Comparison of ENCODE assay signal across 9 mouse cellular contexts in genomic region chr1:183272867-183273818, GRCm38 (mm10). TPM values are rescaled to one million over a fixed set of nuclear protein-coding genes. Genes with fewer than 3 reads are reported as not detected.
DNase-seq lines count a peak whose midpoint lies in the region; ATAC-seq and TF ChIP-seq lines count a peak whose summit lies in the region.
"Had no signal": no experiment of that assay in that cellular context is flagged by ENCODE, and none has a peak within 500 bp of the region (broad histone marks: within the 10 kb centered on the region; RNA-seq: fewer than 3 reads in every experiment).

No protein-coding gene starts in this region.

- H3K4me1 ChIP-seq in midbrain, embryonic 14.5 days (ENCODE audit: control insufficient read depth, insufficient read depth, low read length): no peaks in the 10 kb centered on the region
- H3K4me1 ChIP-seq: hindbrain, embryonic 15.5 days had no signal

- no peak overlapping the region for H3K4me2 ChIP-seq in midbrain, embryonic 14.5 days (ENCODE audit: low read length)
- H3K4me2 ChIP-seq: hindbrain, embryonic 15.5 days had no signal

- H3K9ac ChIP-seq in midbrain, embryonic 14.5 days (replicated peaks; ENCODE audit: low read length): no peak overlapping the region
- H3K9ac ChIP-seq: hindbrain, embryonic 15.5 days had no signal

- peaks cover 7% of the 10 kb centered on the region; the same call in 1 of the 2 replicates for H3K36me3 ChIP-seq in midbrain, embryonic 14.5 days (ENCODE audit: control insufficient read depth, insufficient read depth, low read length)

- H3K27me3 ChIP-seq in midbrain, embryonic 14.5 days (ENCODE audit: control insufficient read depth, insufficient read depth, low read length): no peaks in the 10 kb centered on the region
- H3K27me3 ChIP-seq: hindbrain, embryonic 15.5 days had no signal

- WGBS in midbrain, embryonic 14.5 days: 63% methylated on average over 10 of the region's 10 CpGs

- no peak overlapping the region for H3K27ac ChIP-seq in left cerebral cortex, adult 2 months
- no peak overlapping the region for H3K27ac ChIP-seq in midbrain, embryonic 14.5 days (replicated peaks; ENCODE audit: low read depth, low read length)
- H3K27ac ChIP-seq: hindbrain, embryonic 15.5 days had no signal

- DNase-seq in adrenal gland, postnatal 10 days: peak; percentile 10
- DNase-seq in adrenal gland, postnatal 4 days (ENCODE audit: low spot score in 2 of 2): no peak
- DNase-seq in left cerebral cortex, adult 2 months (ENCODE audit: extremely low spot score in 1 of 2, low spot score in 2 of 2): no peak
- no peak for DNase-seq in left cerebral cortex, postnatal 4 days
- DNase-seq in embryo, embryonic 10 days (ENCODE audit: low spot score): peak; percentile 73
- peak; percentile 80 for DNase-seq in midbrain, embryonic 14.5 days
- DNase-seq in gastrocnemius, adult 8-10 months (ENCODE audit: low spot score in 2 of 2): no peak
- no peak for DNase-seq in cerebellum, adult 9-10 months

- intact Hi-C loops in left cerebral cortex, adult 2 months (cut with DNase I): loop anchor here (10.0 kb wide), 1 partner anchor 718 kb away; no protein-coding TSS in a partner anchor
- intact Hi-C loops in left cerebral cortex, postnatal 4 days (cut with DNase I): no loop called here

- no peak for ATAC-seq in midbrain, embryonic 14.5 days (ENCODE audit: low FRiP score, low TSS enrichment)

- peak; percentile 58 for TF ChIP-seq CTCF in left cerebral cortex, adult 2 months (IDR thresholded peaks at IDR 0.05)

- no peak overlapping the region for H3K4me3 ChIP-seq in left cerebral cortex, adult 2 months
- H3K4me3 ChIP-seq in midbrain, embryonic 14.5 days (replicated peaks; ENCODE audit: low read depth, low read length): no peak overlapping the region
- H3K4me3 ChIP-seq: hindbrain, embryonic 15.5 days had no signal

- H3K9me3 ChIP-seq in midbrain, embryonic 14.5 days (ENCODE audit: control insufficient read depth, low read length): no peaks in the 10 kb centered on the region
- H3K9me3 ChIP-seq: hindbrain, embryonic 15.5 days had no signal

RNA-seq across cellular contexts. Expression of gene Aida, which starts 23.2 kb away (rescaled TPM):
- 10 to 100 TPM; 41.3 to 51.6 TPM for total RNA-seq in adrenal gland, postnatal 10 days (2021)
- total RNA-seq in adrenal gland, postnatal 4 days (2021): 10 to 100 TPM; 56.9 to 57.2 TPM
- total RNA-seq in left cerebral cortex, adult 2 months (2021): 10 to 100 TPM; 51.6 to 56.5 TPM
- total RNA-seq in left cerebral cortex, postnatal 4 days (2021): 10 to 100 TPM; 69.5 to 90.3 TPM
- polyA plus RNA-seq in midbrain, embryonic 14.5 days (2014; fragmentation: Nextera tagmentation; extraction: Ambion mirVana): 35.1 and 52.4 TPM in 2 replicates
- total RNA-seq in gastrocnemius, adult 8-10 months (2022): 10 to 100 TPM; 16.6 to 21.7 (median 19.6) TPM

RNA-seq across cellular contexts. Expression of gene Brox, which starts 23.9 kb away (rescaled TPM):
- 10 to 100 TPM; 45.0 to 46.0 TPM for total RNA-seq in adrenal gland, postnatal 10 days (2021)
- total RNA-seq in adrenal gland, postnatal 4 days (2021): 10 to 100 TPM; 57.6 to 66.0 TPM
- total RNA-seq in left cerebral cortex, adult 2 months (2021): 10 to 100 TPM; 52.0 to 55.4 TPM
- 10 to 100 TPM; 86.1 to 96.9 TPM for total RNA-seq in left cerebral cortex, postnatal 4 days (2021)
- polyA plus RNA-seq in midbrain, embryonic 14.5 days (2014; fragmentation: Nextera tagmentation; extraction: Ambion mirVana): 90.0 and 125 TPM in 2 replicates
- 10 to 100 TPM; 17.3 to 20.3 (median 18.2) TPM for total RNA-seq in gastrocnemius, adult 8-10 months (2022)

RNA-seq across cellular contexts. Expression of gene Disp1, which starts 51.8 kb away (rescaled TPM):
- 10 to 100 TPM; 10.2 to 14.9 TPM for total RNA-seq in adrenal gland, postnatal 10 days (2021)
- 10 to 100 TPM; 18.7 to 21.7 TPM for total RNA-seq in adrenal gland, postnatal 4 days (2021)
- total RNA-seq in left cerebral cortex, adult 2 months (2021): 1 to 10 TPM; 5.4 to 7.7 TPM
- 1 to 10 TPM; 7.0 to 9.2 TPM for total RNA-seq in left cerebral cortex, postnatal 4 days (2021)
- polyA plus RNA-seq in midbrain, embryonic 14.5 days (2014; fragmentation: Nextera tagmentation; extraction: Ambion mirVana): 6.0 and 9.1 TPM in 2 replicates
- 1 to 10 TPM; 1.8 to 2.9 (median 2.2) TPM for total RNA-seq in gastrocnemius, adult 8-10 months (2022)

Comparison
In these comparisons a context has a peak if more than half of its experiments do, and no peak if none do; other contexts are left out.
1. DNase-seq: peak in adrenal gland, postnatal 10 days (single experiment), embryo, embryonic 10 days (single experiment) and midbrain, embryonic 14.5 days (single experiment); none in adrenal gland, postnatal 4 days (0 of 2), left cerebral cortex, adult 2 months (0 of 2), left cerebral cortex, postnatal 4 days (single experiment), gastrocnemius, adult 8-10 months (0 of 2) and cerebellum, adult 9-10 months (single experiment).